Mouse (Mus musculus) fibroblast of lung, adult 2 months (primary cell): ENCODE data around the gene 4932438H23Rik.

Source experiments
- DNase-seq: peaks from one replicate; pipeline ENCODE4 v3.0.0-alpha.2; 2011; ENCODE audit warnings: low read depth

Gene 4932438H23Rik

DNA sequence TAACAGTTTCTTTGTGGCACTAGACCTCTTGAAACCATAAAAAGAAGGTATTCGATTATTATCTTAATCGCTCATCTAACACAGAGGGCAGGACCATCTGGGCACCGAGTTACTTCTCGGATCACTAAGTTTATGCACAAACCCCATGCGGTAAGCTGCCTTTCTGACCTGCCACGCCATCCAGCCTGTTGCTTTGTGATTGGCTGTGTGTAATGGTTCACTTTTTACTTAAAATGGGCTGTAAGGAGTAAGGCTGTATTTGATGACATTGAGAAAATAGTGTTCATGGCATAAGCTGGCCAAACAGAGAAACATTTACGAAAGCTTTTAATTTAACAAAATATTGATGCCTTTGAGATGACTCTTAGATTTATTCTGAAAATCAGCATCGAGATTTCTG, at the start of gene 4932438H23Rik:
Gene 4932438H23Rik (minus strand): TSS at position 101 of the 400 bp plus-strand sequence.
- no peak for DNase-seq

DNA sequence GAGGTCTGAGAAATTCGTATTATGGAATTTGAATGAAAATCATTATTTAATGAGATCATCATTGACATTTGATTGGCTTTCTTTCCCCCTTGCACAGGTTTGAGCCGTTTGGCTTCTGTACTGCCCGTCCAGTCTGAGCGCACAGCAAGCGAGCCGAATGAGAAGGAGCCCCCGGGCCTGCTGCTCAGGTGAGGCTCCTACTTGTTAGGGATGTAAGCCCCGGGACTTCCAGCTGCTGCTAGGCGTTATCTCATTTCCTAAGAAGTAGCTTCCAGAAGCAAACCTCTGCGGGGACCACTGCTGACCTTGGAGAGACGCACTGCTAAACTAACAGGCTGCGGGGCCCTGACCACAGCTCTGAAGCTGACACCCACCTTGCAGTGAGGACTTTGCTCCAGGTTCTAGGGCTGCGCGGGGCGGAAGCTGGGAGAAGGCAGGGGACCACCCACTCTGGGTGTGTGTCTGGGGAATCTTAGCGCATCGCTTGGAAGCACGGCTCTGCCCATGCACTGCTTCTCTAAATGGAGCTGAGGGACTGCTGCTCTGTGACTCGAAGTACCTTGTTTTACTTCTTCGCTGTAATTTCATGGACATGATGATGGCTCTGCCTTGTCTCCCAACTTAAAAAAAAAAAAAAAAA, 46.2 kb upstream of the 4932438H23Rik start:
- no peak for DNase-seq

DNA sequence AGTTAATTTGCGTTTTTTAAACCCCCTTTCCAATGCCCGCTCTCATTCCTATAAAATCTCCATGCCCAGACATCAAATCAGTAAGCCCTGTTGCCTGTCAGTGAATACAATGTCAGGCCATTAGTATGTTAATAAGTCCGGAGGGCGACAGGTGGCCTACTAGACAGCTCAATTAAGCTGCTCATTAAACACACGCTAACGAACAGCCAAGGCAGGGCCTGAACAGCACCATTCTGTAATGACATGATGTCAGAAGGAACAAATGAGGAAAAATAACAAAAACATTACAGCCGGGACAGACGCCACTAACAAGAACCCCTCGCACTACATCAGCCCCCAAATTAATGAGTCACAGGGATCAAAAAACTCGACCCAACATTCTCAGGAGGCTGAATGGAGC, 45.5 kb upstream of the 4932438H23Rik start:
- DNase-seq, result no peak

DNA sequence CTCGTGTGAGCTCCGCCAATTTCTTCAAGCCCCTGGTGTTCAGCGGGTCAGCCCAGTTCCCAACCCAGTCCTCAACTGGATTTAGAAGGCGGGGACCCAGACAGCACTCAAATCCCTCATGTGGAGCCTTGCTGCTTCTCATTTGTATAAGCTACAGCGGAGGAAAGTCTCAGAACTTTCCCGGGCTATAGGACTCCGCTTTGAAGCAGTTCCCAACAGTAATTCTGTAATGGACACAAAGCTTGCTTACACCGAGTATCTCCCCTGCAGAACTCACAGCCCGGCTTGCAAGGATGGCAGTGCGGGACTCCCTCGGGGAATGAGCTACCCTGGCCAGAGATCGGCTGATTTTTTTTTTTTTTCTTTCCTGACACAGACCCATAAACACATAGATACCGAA, 45.1 kb upstream of the 4932438H23Rik start:
- DNase-seq, result no peak

GRCm38 (mm10) chr16:91139481-91139880, 44.6 kb upstream of the 4932438H23Rik start:
- DNase-seq, result no peak

- no peak for DNase-seq
Observed at GRCm38 (mm10) chr16:91138736-91139135, 43.8 kb upstream of the 4932438H23Rik start.

DNA sequence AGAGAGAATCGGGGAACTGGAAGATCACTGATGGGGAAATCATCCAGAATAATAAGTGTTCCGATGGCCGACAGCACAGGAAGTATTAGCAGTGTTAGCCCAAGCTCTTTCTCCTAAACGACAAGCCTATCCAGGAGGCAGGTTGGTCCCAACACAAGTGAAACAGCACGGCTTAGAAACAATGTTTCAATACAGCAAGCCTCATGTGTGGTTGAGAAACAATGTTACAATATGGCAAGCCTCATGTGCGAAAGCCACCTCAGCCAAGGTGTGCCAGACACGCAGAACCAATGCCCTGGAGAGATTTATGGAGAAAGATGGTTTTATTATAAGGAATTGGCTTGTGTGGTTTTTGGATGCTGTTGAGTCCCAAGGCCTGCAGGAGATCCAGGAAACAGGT, 43.2 kb upstream of the 4932438H23Rik start:
- no peak for DNase-seq

DNA sequence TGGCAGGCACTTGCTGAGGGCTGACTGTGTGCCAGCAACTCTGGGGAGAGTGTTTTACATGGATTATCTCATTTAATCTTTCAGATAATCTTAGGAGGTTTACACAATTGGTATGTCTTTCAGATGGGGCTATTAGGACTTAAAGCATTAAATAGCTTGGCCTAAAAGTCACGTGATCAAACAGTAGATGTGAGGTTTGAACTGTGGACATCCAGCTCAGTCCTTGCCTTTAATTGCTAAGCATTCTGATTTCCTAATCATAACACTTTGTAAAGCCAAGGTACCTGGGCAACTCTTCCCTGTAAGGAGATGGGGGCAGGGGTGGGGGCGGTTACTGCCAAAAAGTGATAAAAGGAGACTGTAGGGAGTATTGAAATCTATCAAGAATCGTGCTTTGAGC, 41.7 kb upstream of the 4932438H23Rik start:
- DNase-seq, result no peak

DNA sequence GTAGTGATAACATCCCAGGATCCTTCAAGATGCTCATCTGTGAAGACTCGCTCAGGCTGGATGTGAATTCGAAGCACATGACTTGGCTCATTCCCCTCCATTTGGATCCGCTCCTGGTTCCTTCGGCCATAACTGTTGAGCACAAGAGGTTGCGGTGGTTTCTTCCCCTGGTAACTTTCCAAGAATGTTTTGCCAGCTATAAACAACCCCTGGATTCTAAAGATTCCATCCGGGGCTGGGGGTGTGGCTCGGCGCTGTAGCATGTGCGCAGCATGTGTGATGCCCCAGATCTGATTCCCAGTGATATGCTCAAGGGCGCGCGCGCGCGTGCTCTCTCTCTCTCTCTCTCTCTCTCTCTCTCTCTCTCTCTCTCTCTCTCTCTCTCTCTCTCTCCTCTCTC, 35.0 kb upstream of the 4932438H23Rik start:
- DNase-seq, result no peak

DNA sequence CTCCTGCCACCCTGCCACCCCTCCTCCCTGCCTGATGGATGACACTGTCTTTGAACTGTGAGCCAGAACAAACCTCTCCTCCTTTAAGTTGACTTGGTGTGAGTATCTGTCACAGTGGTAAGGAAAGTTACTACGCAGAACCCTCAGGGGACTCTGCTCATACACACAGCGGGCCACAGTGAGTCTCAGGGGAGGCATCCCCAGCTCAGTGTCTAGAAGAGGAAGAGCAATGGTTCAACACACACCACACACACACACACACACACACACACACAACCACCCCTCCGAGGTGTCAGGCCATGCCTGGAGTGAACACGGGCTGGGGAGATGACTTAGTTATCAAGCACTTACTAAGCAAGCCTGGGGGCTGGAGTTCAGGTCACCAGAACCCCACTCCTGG, 33.5 kb upstream of the 4932438H23Rik start:
- DNase-seq, result no peak

- no peak for DNase-seq
Observed at GRCm38 (mm10) chr16:91126734-91127524, 32.0 kb upstream of the 4932438H23Rik start.

DNA sequence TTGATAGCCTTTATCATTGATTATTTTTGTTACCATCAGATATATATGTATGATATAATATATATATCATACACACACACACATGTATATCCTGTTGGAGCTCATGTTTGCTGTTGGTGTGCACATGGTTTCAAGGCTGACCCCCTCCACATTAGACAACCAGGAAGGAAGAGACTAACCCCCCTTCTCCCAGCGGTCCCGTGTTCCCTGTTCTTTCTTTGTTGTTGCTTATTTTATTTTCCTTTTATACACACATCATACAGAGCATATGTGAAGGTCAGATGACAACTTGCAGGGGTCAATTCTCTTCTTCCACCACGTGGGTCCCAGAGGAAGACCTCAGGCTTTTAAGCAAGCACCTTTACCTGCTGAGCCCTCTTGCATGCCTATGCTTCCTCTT, 29.3 kb upstream of the 4932438H23Rik start:
- no peak for DNase-seq

- DNase-seq, result no peak
Observed at GRCm38 (mm10) chr16:91123821-91124220, 28.9 kb upstream of the 4932438H23Rik start.

GRCm38 (mm10) chr16:91119879-91120278, 25.0 kb upstream of the 4932438H23Rik start:
- DNase-seq, result no peak

GRCm38 (mm10) chr16:91116696-91117095, 21.8 kb upstream of the 4932438H23Rik start:
- no peak for DNase-seq

DNA sequence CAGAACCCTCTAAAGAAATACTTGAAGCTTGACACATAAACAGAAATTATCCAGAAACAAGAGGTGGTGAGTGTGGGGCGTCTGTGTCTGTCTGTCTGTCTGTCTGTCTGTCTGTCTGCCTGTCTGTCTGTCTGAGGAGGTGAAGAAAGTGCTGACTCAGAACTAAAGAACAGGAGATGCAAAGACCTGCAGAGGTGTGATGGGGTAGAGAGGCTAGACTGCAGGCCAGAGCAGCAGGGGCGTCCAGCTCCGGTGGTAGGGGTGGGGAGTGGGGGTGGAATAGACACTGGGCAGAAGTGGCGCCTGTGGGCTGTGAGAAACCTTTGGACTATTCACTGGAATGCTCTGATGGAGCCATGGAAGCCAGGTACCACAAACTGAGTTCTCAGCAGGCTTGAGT, 21.1 kb upstream of the 4932438H23Rik start:
- no peak for DNase-seq

DNA sequence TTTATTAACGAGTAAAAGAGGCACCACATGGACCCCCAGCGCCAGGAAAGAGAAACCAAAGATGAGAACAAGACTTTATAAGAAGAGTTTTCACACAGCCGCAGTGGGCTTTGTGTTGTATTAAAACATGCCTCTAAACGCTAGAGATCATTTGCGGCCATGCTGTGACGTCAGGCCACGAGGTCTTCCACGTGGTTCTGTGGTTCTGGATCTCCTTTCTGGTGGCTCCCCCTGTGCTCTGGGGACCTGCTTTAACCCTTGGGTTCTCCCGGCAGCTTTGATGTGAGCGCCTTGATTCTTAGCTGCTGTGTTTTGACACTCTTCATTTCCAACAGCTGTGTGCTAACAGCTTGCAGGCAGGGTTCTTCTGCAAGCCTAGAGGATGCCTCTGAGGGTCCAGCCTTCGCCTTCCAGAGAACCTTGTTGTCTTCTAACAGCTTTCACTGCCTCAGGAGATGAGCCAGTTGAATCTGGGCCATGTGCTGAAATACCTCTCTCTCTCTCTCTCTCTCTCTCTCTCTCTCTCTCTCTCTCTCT, 16.1 kb upstream of the 4932438H23Rik start:
- DNase-seq, result no peak

DNA sequence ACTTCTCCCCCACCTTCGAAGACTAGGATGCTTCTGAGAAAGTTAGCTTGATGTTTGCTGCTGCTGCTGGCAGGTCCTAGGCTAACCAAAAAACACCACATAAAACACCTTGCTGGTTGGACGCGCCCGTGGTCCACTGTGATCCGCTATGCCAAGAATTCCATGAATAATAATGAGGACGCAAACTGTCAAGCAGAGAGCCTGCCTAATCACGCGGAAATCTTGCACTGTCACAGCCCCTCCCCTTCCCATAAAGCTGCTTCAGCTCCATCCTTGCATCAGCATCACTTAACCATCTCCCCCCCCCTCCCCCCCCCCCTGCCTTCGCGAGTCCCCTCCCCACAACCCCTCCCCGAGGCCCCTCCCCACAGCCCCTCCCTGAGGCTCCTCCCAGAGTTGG, 12.7 kb upstream of the 4932438H23Rik start:
- DNase-seq, result no peak

DNA sequence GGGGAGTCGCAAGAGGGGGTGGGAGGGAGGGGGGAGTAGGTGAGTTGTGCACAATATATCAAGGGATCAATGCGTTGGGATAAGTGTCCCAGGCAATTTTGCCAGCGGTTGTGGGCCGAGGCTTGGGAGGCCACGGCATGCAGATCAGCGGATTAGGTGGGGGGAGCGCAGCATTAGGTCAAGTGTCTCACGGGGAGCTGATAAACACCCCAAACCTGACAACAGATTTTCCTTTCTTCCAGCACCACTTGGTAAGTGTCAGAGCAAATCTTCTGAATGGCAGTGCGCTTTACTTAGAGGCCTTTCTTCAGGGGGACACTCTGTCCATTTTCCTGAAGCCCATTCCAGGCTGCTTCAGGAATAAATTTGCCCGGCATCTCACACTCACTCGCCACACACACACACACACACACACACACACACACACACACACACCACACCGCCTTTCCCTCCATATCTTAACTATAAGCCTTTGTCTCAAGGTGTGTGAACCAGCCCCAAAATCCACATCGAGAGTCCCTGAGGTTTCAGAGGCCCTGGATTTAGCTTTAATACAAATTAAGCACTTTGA, 10.6 kb upstream of the 4932438H23Rik start:
- DNase-seq, result no peak

- DNase-seq, result no peak
Observed at GRCm38 (mm10) chr16:91104821-91105480, 10.0 kb upstream of the 4932438H23Rik start.

- DNase-seq, result no peak
Observed at GRCm38 (mm10) chr16:91103386-91103785, 8.5 kb upstream of the 4932438H23Rik start.

DNA sequence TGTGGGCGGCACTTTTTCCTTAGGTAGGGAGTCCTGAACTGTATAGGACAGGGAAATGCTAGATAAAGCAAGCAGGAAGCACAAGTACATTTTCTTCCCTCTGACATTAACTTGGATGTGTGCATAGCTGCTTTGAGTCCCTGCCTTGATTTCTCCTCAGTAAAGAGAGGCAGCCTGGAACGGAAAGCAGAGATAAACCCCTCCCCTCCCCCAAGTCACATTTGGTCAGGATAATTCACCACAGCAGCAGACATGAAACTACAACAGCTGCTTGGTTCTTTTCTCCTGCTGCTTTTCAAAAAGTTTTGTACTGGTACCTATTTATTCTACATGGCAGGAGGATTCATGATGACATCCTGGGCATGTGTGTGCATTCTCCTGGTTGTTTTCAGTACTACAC, 5.6 kb upstream of the 4932438H23Rik start:
- no peak for DNase-seq
